Mouse (Mus musculus) heart, postnatal 10 days (tissue): ENCODE data around the gene Nme1. TPM values are rescaled to one million over a fixed set of nuclear protein-coding genes. Genes with fewer than 3 reads are reported as not detected.

ENCODE experiments used
- total RNA-seq, 2 experiments: library from RNA; stranded (reverse); gene quantifications; 2 replicates each; pipeline ENCODE4 v1.2.3; 2021

Gene Nme1
- total RNA-seq, 2 experiments from 2014 or later: 26.3 to 29.0 TPM

Other genes with a start within 250 kb of the Nme1 start
- gene Utp18, start 82.8 kb downstream of the Nme1 start, total RNA-seq: 10 to 100 TPM; 12.8 to 14.5 TPM
- gene Mbtd1, start 82.7 kb downstream of the Nme1 start, total RNA-seq: 10 to 100 TPM; 31.4 to 36.5 TPM
- gene Nme2, start 12.3 kb downstream of the Nme1 start, total RNA-seq: 1,000 to 10,000 TPM; 1,170 to 1,184 TPM
- 10 to 100 TPM; 29.4 to 39.4 TPM for gene Gm20390, start 228 bp downstream of the Nme1 start, total RNA-seq
- 100 to 1,000 TPM; 165 TPM for gene Spag9, start 27.6 kb upstream of the Nme1 start, total RNA-seq
- 10 to 100 TPM; 67.4 to 81.0 TPM for gene Tob1, start 242.9 kb upstream of the Nme1 start, total RNA-seq